Mouse (Mus musculus) spleen, postnatal 4 days (tissue): Measurements from ENCODE around the gene Dnah8.

Experiments used
- DNase-seq, 2 experiments: peaks; one replicate each; pipeline ENCODE4 v3.0.0; 2022; ENCODE audit warnings: low spot score in 2 of 2

Gene Dnah8

GRCm38 (mm10) chr17:30749391-30749790 is 125.2 kb downstream of the Dnah8 start:
- DNase-seq, result no peak

GRCm38 (mm10) chr17:30750269-30750668 is 126.1 kb downstream of the Dnah8 start:
- no peak for DNase-seq

- DNase-seq, result no peak
Observed at GRCm38 (mm10) chr17:30752370-30752818, 128.2 kb downstream of the Dnah8 start.

GRCm38 (mm10) chr17:30753201-30753600 is 129.0 kb downstream of the Dnah8 start:
- no peak for DNase-seq

- no peak for DNase-seq
Observed at GRCm38 (mm10) chr17:30756771-30757170, 132.6 kb downstream of the Dnah8 start.

- no peak for DNase-seq
Observed at GRCm38 (mm10) chr17:30760307-30760706, 136.2 kb downstream of the Dnah8 start.

- DNase-seq, result no peak
Observed at GRCm38 (mm10) chr17:30764276-30764675, 140.1 kb downstream of the Dnah8 start.

- no peak for DNase-seq
Observed at GRCm38 (mm10) chr17:30774416-30774815, 150.3 kb downstream of the Dnah8 start.

- no peak for DNase-seq
Observed at GRCm38 (mm10) chr17:30775096-30775495, 150.9 kb downstream of the Dnah8 start.

GRCm38 (mm10) chr17:30781046-30781445 is 156.9 kb downstream of the Dnah8 start:
- DNase-seq, result no peak

- no peak for DNase-seq
Observed at GRCm38 (mm10) chr17:30782286-30782685, 158.1 kb downstream of the Dnah8 start.

- no peak for DNase-seq
Observed at GRCm38 (mm10) chr17:30788361-30788760, 164.2 kb downstream of the Dnah8 start.

GRCm38 (mm10) chr17:30790816-30791215 is 166.7 kb downstream of the Dnah8 start:
- DNase-seq, result no peak

- no peak for DNase-seq
Observed at GRCm38 (mm10) chr17:30792396-30792795, 168.2 kb downstream of the Dnah8 start.

- no peak for DNase-seq
Observed at GRCm38 (mm10) chr17:30796616-30797015, 172.5 kb downstream of the Dnah8 start.

GRCm38 (mm10) chr17:30800261-30800985 is 176.3 kb downstream of the Dnah8 start:
- no peak for DNase-seq

GRCm38 (mm10) chr17:30803668-30804067 is 179.5 kb downstream of the Dnah8 start:
- no peak for DNase-seq

GRCm38 (mm10) chr17:30804955-30805354 is 180.8 kb downstream of the Dnah8 start:
- no peak for DNase-seq

- no peak for DNase-seq
Observed at GRCm38 (mm10) chr17:30805511-30806059, 181.4 kb downstream of the Dnah8 start.

- no peak for DNase-seq
Observed at GRCm38 (mm10) chr17:30808866-30809660, 184.9 kb downstream of the Dnah8 start.

GRCm38 (mm10) chr17:30809926-30810660 is 185.9 kb downstream of the Dnah8 start:
- DNase-seq, result no peak

GRCm38 (mm10) chr17:30818543-30818942 is 194.4 kb downstream of the Dnah8 start:
- DNase-seq, result no peak
